Mouse (Mus musculus) stomach, postnatal 0 days (tissue): ENCODE results near the gene Trappc5.

Experiments used
- CTCF ChIP-seq: IDR thresholded peaks from 2 replicates; pipeline ENCODE4 v1.5.1; 2016; ENCODE audit warnings: antibody characterized with exemption, low read depth, mild to moderate bottlenecking, moderate library complexity
- EP300 ChIP-seq: optimal IDR thresholded peaks from 2 replicates; pipeline ENCODE3; 2016; ENCODE audit warnings: antibody characterized with exemption

- peak; percentile 63 for TF ChIP-seq CTCF
- TF ChIP-seq EP300 = no peak
Observed at GRCm38 (mm10) chr8:3705711-3706110, 29.6 kb downstream of the Trappc5 start.
